Mouse (Mus musculus): ENCODE measurements around the gene Dydc1. TPM values are rescaled to one million over a fixed set of nuclear protein-coding genes. Genes with fewer than 3 reads are reported as not detected.

The Dydc1 gene
- polyA plus RNA-seq, 1 experiment from 2014 or later, result not detected

Other genes with a start within 250 kb of the Dydc1 start
- gene Sh2d4b, start 179.6 kb upstream of the Dydc1 start, polyA plus RNA-seq (2014; fragmentation: Nextera tagmentation; extraction: Ambion mirVana), result 0.56 and 0.89 TPM in 2 replicates
- gene Tspan14, start 106.1 kb upstream of the Dydc1 start, polyA plus RNA-seq (2014; fragmentation: Nextera tagmentation; extraction: Ambion mirVana), result 43.5 and 54.0 TPM in 2 replicates
- gene Fam213a, start 59.1 kb upstream of the Dydc1 start, polyA plus RNA-seq (2014; fragmentation: Nextera tagmentation; extraction: Ambion mirVana), result 67.7 and 75.4 TPM in 2 replicates
- gene Dydc2, start 3.7 kb upstream of the Dydc1 start, polyA plus RNA-seq (2014; fragmentation: Nextera tagmentation; extraction: Ambion mirVana), result 0.53 TPM in 1 of 2 replicates, not detected in the other
- 0.46 and 1.1 TPM in 2 replicates for gene Mat1a, start 32.1 kb downstream of the Dydc1 start, polyA plus RNA-seq (2014; fragmentation: Nextera tagmentation; extraction: Ambion mirVana)
- 0.35 and 0.69 TPM in 2 replicates for gene Sftpa1, start 58.9 kb downstream of the Dydc1 start, polyA plus RNA-seq (2014; fragmentation: Nextera tagmentation; extraction: Ambion mirVana)
- not detected in 2 replicates for gene Mbl1, start 78.5 kb downstream of the Dydc1 start, polyA plus RNA-seq (2014; fragmentation: Nextera tagmentation; extraction: Ambion mirVana)
- not detected in 2 replicates for gene Sftpd, start 112.2 kb downstream of the Dydc1 start, polyA plus RNA-seq (2014; fragmentation: Nextera tagmentation; extraction: Ambion mirVana)
- not detected in 2 replicates for gene Gm2832, start 205.9 kb downstream of the Dydc1 start, polyA plus RNA-seq (2014; fragmentation: Nextera tagmentation; extraction: Ambion mirVana)